Mouse (Mus musculus) neural tube, embryonic 15.5 days (tissue): ENCODE results near the gene Pparg. TPM values are rescaled to one million over a fixed set of nuclear protein-coding genes. Genes with fewer than 3 reads are reported as not detected.

Source experiments
- ATAC-seq: fragments of 200-750 bp; cut with Nextera tagmentation; 2 replicates; pipeline ENCODE4 v1.8.0; 2017; ENCODE audit warnings: mild to moderate bottlenecking, moderate TSS enrichment, moderate library complexity; ENCODE audit not compliant: low FRiP score
- H3K27ac ChIP-seq: fragments of 300-500 bp; sonication (generic); replicated peaks from 2 replicates; pipeline ENCODE4 v1.5.1; 2015; ENCODE audit warnings: mild to moderate bottlenecking, inconsistent platforms
- H3K27me3 ChIP-seq: fragments of 300-500 bp; sonication (generic); replicated peaks from 2 replicates; pipeline ENCODE4 v1.6.1; 2015; ENCODE audit warnings: inconsistent platforms
- H3K36me3 ChIP-seq: fragments of 300-500 bp; sonication (generic); 2 replicates; pipeline ENCODE4 v1.6.1; 2015; ENCODE audit warnings: inconsistent platforms
- H3K4me1 ChIP-seq: fragments of 300-500 bp; sonication (generic); 2 replicates; pipeline ENCODE4 v1.6.1; 2015; ENCODE audit warnings: inconsistent platforms
- H3K4me2 ChIP-seq: fragments of 300-500 bp; sonication (generic); 2 replicates; pipeline ENCODE4 v1.6.1; 2015; ENCODE audit warnings: inconsistent platforms, mild to moderate bottlenecking, moderate library complexity
- H3K4me3 ChIP-seq: fragments of 300-500 bp; sonication (generic); replicated peaks from 2 replicates; pipeline ENCODE4 v1.5.1; 2015; ENCODE audit warnings: mild to moderate bottlenecking, inconsistent platforms
- H3K9ac ChIP-seq: fragments of 300-500 bp; sonication (generic); replicated peaks from 2 replicates; pipeline ENCODE4 v1.6.1; 2015; ENCODE audit warnings: mild to moderate bottlenecking, inconsistent platforms
- H3K9me3 ChIP-seq: fragments of 300-500 bp; sonication (generic); replicated peaks from 2 replicates; pipeline ENCODE4 v1.6.1; 2016; ENCODE audit warnings: inconsistent platforms
- WGBS: fragments of 180-500 bp; shearing (Covaris S2); methylation state at CpG from one replicate; pipeline ENCODE4 v1.1.7; 2015; ENCODE audit warnings: mixed read lengths; 5-methylcytosine and 5-hydroxymethylcytosine counted together
- polyA plus RNA-seq: library from polyadenylated mRNA; unstranded; fragments of >200 nt; fragmentation: Nextera tagmentation; extraction: Ambion mirVana; gene quantifications from 2 replicates; pipeline ENCODE4 v1.2.1, GENCODE M21; 2015

Gene Pparg
- polyA plus RNA-seq, 1 experiment from 2014 or later: 0.56 TPM

- no peak for ATAC-seq
- H3K4me1 ChIP-seq: no peaks in the 10 kb centered on the region
- no peaks in the 10 kb centered on the region for H3K36me3 ChIP-seq
- 0 out of 2 replicates have a peak, but pooled peaks cover 5% of the 10 kb centered on the region for H3K9me3 ChIP-seq
- no peak overlapping the region for H3K27ac ChIP-seq
- H3K27me3 ChIP-seq: no peaks in the 10 kb centered on the region
- H3K4me3 ChIP-seq: no peak overlapping the region
- H3K9ac ChIP-seq: no peak overlapping the region
- H3K4me2 ChIP-seq: no peak overlapping the region
Observed at GRCm38 (mm10) chr6:115330964-115331363, 29.8 kb upstream of the Pparg start.

GRCm38 (mm10) chr6:115333099-115333694, 27.6 kb upstream of the Pparg start:
- Histone ChIP-seq H3K9ac (no peak overlapping the region), H3K4me2 (no peak overlapping the region), H3K36me3 (no peaks in the 10 kb centered on the region), H3K9me3 (no peaks in the 10 kb centered on the region), H3K27me3 (no peaks in the 10 kb centered on the region), H3K4me1 (no peaks in the 10 kb centered on the region), H3K27ac (no peak overlapping the region), H3K4me3 (no peak overlapping the region)
- ATAC-seq: no peak
- 50% methylated on average over 2 of the region's 2 CpGs for WGBS

GRCm38 (mm10) chr6:115335536-115335935, 25.2 kb upstream of the Pparg start:
- no peak for ATAC-seq
- Histone ChIP-seq H3K4me2 (no peak overlapping the region), H3K27ac (no peak overlapping the region), H3K4me3 (no peak overlapping the region), H3K9ac (no peak overlapping the region), H3K36me3 (no peaks in the 10 kb centered on the region), H3K4me1 (no peaks in the 10 kb centered on the region), H3K9me3 (no peaks in the 10 kb centered on the region), H3K27me3 (no peaks in the 10 kb centered on the region)
- WGBS: 48% methylated on average over 6 of the region's 6 CpGs

- Histone ChIP-seq H3K9ac (no peak overlapping the region), H3K36me3 (no peaks in the 10 kb centered on the region), H3K27me3 (no peaks in the 10 kb centered on the region), H3K9me3 (no peaks in the 10 kb centered on the region), H3K4me3 (no peak overlapping the region), H3K4me2 (no peak overlapping the region), H3K27ac (no peak overlapping the region), H3K4me1 (no peaks in the 10 kb centered on the region)
- ATAC-seq: no peak
- 89% methylated on average over 2 of the region's 2 CpGs for WGBS
Observed at GRCm38 (mm10) chr6:115340084-115340483, 20.7 kb upstream of the Pparg start.

GRCm38 (mm10) chr6:115343096-115343495, 17.7 kb upstream of the Pparg start:
- H3K27ac ChIP-seq: no peak overlapping the region
- no peak for ATAC-seq
- H3K36me3 ChIP-seq: no peaks in the 10 kb centered on the region
- no peaks in the 10 kb centered on the region for H3K9me3 ChIP-seq
- no peak overlapping the region for H3K9ac ChIP-seq
- H3K27me3 ChIP-seq: no peaks in the 10 kb centered on the region
- WGBS: 71% methylated on average over 4 of the region's 4 CpGs
- no peak overlapping the region for H3K4me3 ChIP-seq
- no peaks in the 10 kb centered on the region for H3K4me1 ChIP-seq
- H3K4me2 ChIP-seq: no peak overlapping the region

GRCm38 (mm10) chr6:115343570-115343969, 17.2 kb upstream of the Pparg start:
- 56% methylated on average over 5 of the region's 5 CpGs for WGBS
- H3K4me2 ChIP-seq: no peak overlapping the region
- no peak overlapping the region for H3K27ac ChIP-seq
- no peaks in the 10 kb centered on the region for H3K27me3 ChIP-seq
- H3K9ac ChIP-seq: no peak overlapping the region
- no peaks in the 10 kb centered on the region for H3K36me3 ChIP-seq
- H3K9me3 ChIP-seq: no peaks in the 10 kb centered on the region
- no peak overlapping the region for H3K4me3 ChIP-seq
- no peak for ATAC-seq
- H3K4me1 ChIP-seq: no peaks in the 10 kb centered on the region

- Histone ChIP-seq H3K4me2 (no peak overlapping the region), H3K4me1 (no peaks in the 10 kb centered on the region), H3K4me3 (no peak overlapping the region), H3K27ac (no peak overlapping the region), H3K9me3 (no peaks in the 10 kb centered on the region), H3K36me3 (no peaks in the 10 kb centered on the region), H3K27me3 (no peaks in the 10 kb centered on the region), H3K9ac (no peak overlapping the region)
- 34% methylated on average over 10 of the region's 10 CpGs for WGBS
- no peak for ATAC-seq
Observed at GRCm38 (mm10) chr6:115344101-115344500, 16.6 kb upstream of the Pparg start.

- H3K36me3 ChIP-seq: no peaks in the 10 kb centered on the region
- no peaks in the 10 kb centered on the region for H3K9me3 ChIP-seq
- no peak for ATAC-seq
- H3K27ac ChIP-seq: no peak overlapping the region
- H3K4me1 ChIP-seq: no peaks in the 10 kb centered on the region
- no peak overlapping the region for H3K4me3 ChIP-seq
- H3K9ac ChIP-seq: no peak overlapping the region
- WGBS: 32% methylated on average over 11 of the region's 11 CpGs
- H3K27me3 ChIP-seq: no peaks in the 10 kb centered on the region
- H3K4me2 ChIP-seq: no peak overlapping the region
Observed at GRCm38 (mm10) chr6:115344513-115344912, 16.2 kb upstream of the Pparg start.

- ATAC-seq: no peak
- WGBS: 95% methylated on average over 8 of the region's 8 CpGs
Observed at GRCm38 (mm10) chr6:115345013-115345412, 15.7 kb upstream of the Pparg start.

GRCm38 (mm10) chr6:115349641-115350464, 10.9 kb upstream of the Pparg start:
- 62% methylated on average over 5 of the region's 5 CpGs for WGBS
- ATAC-seq: no peak
- no peaks in the 10 kb centered on the region for H3K9me3 ChIP-seq
- no peak overlapping the region for H3K27ac ChIP-seq
- H3K4me3 ChIP-seq: no peak overlapping the region
- H3K36me3 ChIP-seq: no peaks in the 10 kb centered on the region
- H3K4me1 ChIP-seq: no peaks in the 10 kb centered on the region
- no peaks in the 10 kb centered on the region for H3K27me3 ChIP-seq
- H3K4me2 ChIP-seq: no peak overlapping the region
- H3K9ac ChIP-seq: no peak overlapping the region

More at GRCm38 (mm10) chr6:115345013-115345412, 15.7 kb upstream of the Pparg start:
- H3K27ac ChIP-seq: no peak overlapping the region
- H3K9me3 ChIP-seq: no peaks in the 10 kb centered on the region
- no peak overlapping the region for H3K4me3 ChIP-seq
- no peak overlapping the region for H3K9ac ChIP-seq
- no peak overlapping the region for H3K4me2 ChIP-seq
- H3K27me3 ChIP-seq: no peaks in the 10 kb centered on the region
- H3K4me1 ChIP-seq: no peaks in the 10 kb centered on the region
- H3K36me3 ChIP-seq: no peaks in the 10 kb centered on the region

GRCm38 (mm10) chr6:115361606-115362462, 1.1 kb downstream of the Pparg start:
- Histone ChIP-seq H3K27me3 (peaks cover 20% of the 10 kb centered on the region), H3K9ac (peak overlapping the region; percentile 69), H3K4me2 (peak overlapping the region; percentile 98), H3K4me3 (peak overlapping the region; percentile 53), H3K9me3 (no peaks in the 10 kb centered on the region), H3K4me1 (peaks cover 11% of the 10 kb centered on the region), H3K27ac (no peak overlapping the region), H3K36me3 (no peaks in the 10 kb centered on the region)
- ATAC-seq: peak; percentile 73
- WGBS: under 1% methylated on average over 48 of the region's 48 CpGs
